Mouse (Mus musculus) layer of hippocampus, adult 8-10 months (tissue): Measurements from ENCODE around the gene Cpne5. TPM values are rescaled to one million over a fixed set of nuclear protein-coding genes. Genes with fewer than 3 reads are reported as not detected.
"Not testable (repeated sequence)": the region's sequence is repeated elsewhere in the genome, so short reads cannot be mapped to it uniquely, and the experiment has no call there.

Experiments
- DNase-seq, 2 experiments: peaks; one replicate each; pipeline ENCODE4 v3.0.0; 2022; ENCODE audit warnings: low spot score in 2 of 2
- total RNA-seq, 4 experiments: library from RNA; stranded (reverse); gene quantifications; 2 replicates each; pipeline ENCODE4 v1.2.4; 2022

The Cpne5 gene
- total RNA-seq, 4 experiments from 2014 or later = 26.5 to 35.8 (median 29.7) TPM

GRCm38 (mm10) chr17:29141577-29141976 lies 96.4 kb downstream of the Cpne5 start:
- DNase-seq = no peak

GRCm38 (mm10) chr17:29137906-29138305 lies 100.1 kb downstream of the Cpne5 start:
- no peak for DNase-seq

- peak; percentile 45 to 47 for DNase-seq
These were observed 101.7 kb downstream of the Cpne5 start for GRCm38 (mm10) chr17:29136236-29136635.

GRCm38 (mm10) chr17:29135066-29135465 lies 102.9 kb downstream of the Cpne5 start:
- DNase-seq = no peak

DNA sequence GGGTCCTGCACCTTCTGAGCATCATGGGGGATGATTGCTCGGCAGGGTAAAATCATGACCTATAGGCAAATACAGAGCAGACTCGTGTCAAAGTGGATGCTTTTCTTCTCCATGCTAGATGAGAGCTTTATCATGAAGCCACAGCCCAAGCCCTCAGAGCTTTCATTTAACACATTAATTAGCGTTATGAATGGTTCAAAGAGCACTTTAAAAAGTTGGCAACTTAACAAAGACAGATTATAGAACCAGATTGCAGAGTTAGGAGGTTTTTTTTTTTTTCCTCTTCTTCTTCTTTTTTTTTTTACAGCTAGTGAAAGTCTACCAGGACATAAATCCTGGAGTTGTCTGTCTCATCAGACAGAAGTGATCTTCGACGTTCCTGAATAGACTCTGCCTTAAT lies 108.6 kb downstream of the Cpne5 start:
- no peak for DNase-seq

- DNase-seq = no peak
These were observed 111.4 kb downstream of the Cpne5 start for GRCm38 (mm10) chr17:29126561-29126960.

GRCm38 (mm10) chr17:29123578-29124174 lies 114.3 kb downstream of the Cpne5 start:
- DNase-seq = no peak

DNA sequence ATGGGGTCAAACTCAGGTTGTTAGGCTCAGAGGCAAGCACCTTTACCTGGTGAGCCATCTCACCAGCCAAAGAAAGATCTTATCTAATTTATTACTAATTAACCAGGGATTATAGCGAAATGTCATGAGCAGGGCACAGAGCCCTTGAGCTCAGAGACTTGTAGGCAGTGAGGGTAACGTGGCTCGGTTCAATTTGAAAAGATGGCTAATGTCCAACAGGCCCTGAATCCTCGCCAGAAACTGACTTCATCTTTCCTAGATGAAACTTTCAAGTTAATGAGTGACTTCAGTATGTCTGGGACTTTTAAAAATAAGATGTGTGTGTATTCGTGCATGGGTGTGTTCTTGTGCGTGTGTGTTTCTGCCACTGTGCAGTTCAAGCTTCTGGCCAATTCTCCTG lies 115.2 kb downstream of the Cpne5 start:
- no peak for DNase-seq

DNA sequence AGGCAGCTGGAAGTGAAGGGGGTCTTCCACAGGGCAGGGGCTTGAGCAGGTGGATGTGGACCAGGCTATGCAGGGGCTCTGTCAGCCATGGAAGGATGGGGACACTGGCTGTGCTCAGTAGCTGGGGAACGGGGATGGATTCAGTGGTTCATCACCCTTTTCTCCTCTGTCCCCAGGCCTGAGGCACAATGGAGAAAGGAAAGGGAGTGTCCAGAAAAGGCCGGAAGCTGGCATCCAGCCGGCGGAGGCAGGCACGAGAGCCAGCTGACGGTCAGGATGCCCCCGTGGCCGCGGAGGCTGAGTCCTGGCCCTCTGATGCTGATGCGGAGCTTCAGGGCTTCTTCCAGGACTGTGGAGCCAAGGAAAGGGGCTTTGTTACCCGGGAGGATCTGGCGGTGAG lies 117.3 kb downstream of the Cpne5 start:
- no peak for DNase-seq

GRCm38 (mm10) chr17:29118057-29118456 lies 119.9 kb downstream of the Cpne5 start:
- no peak for DNase-seq

- no peak for DNase-seq
These were observed 120.8 kb downstream of the Cpne5 start for GRCm38 (mm10) chr17:29117006-29117648.

GRCm38 (mm10) chr17:29116023-29116422 lies 121.9 kb downstream of the Cpne5 start:
- no peak for DNase-seq

GRCm38 (mm10) chr17:29113591-29114352 lies 124.2 kb downstream of the Cpne5 start, which contains the start of gene Rab44:
Gene Rab44, plus strand, starts transcription at chr17:29114145.
- DNase-seq = no peak

DNA sequence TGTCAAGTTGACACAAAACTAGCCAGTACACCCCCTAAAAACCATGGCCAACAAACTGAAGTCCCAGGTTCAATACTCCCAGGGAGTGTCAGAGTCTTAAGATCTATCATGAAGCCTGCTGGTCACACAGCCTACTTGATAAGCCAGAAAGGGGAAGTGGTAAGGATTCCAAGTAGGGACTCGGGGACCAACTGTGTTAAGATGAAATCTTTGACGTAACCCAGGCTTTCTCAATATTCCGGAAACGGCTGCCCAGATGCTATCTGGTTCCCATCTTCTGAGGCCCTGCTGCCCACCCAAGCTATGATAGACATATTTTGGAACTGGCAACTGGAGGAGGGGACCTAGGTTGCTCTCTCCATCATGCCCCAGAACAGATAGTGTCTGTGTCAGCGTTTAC lies 126.6 kb downstream of the Cpne5 start:
- no peak for DNase-seq

DNA sequence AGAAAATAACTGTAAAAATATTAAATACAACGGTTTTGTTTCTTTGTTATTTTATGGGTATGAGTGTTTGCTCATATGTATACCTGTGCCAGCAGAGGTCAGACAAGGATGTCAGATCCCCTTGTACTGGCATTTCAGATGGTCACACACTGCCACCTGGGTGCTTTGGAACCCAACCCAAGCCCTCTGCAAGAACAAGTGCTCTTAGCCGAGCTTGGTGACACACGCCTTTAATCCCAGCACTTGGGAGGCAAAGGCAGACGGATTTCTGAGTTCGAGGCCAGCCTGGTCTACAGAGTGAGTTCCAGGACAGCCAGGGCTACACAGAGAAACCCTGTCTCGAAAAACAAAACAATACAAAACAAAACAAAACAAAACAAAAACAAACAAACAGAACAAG lies 127.6 kb downstream of the Cpne5 start:
- not testable (repeated sequence) for DNase-seq

Other genes starting within 250 kb of the Cpne5 start
- 10 to 100 TPM; 56.9 to 81.7 (median 64.5) TPM for gene Stk38, start 230.2 kb downstream of the Cpne5 start, total RNA-seq
- 100 to 1,000 TPM; 117 to 141 (median 132) TPM for gene Srsf3, start 205.5 kb downstream of the Cpne5 start, total RNA-seq
- 10 to 100 TPM in 1 of 4 experiments, 1 to 10 TPM in 3; 7.0 to 12.5 (median 8.8) TPM for gene Cdkn1a, start 147.2 kb downstream of the Cpne5 start, total RNA-seq
- gene Rab44, start 124.0 kb downstream of the Cpne5 start, total RNA-seq = under 1 TPM in 2 of 4 experiments, not detected in 2; 0.16 to 0.30 TPM
- 10 to 100 TPM; 16.1 to 18.5 (median 16.4) TPM for gene Ppil1, start 26.0 kb upstream of the Cpne5 start, total RNA-seq
- 100 to 1,000 TPM in 1 of 4 experiments, 10 to 100 TPM in 3; 85.3 to 108 (median 90.5) TPM for gene BC004004, start 30.6 kb upstream of the Cpne5 start, total RNA-seq
- gene Pi16, start 79.5 kb upstream of the Cpne5 start, total RNA-seq = 1 to 10 TPM in 2 of 4 experiments, under 1 TPM in 2; 0.83 to 1.3 (median 1.1) TPM
- 100 to 1,000 TPM; 562 to 622 (median 577) TPM for gene Mtch1, start 109.8 kb upstream of the Cpne5 start, total RNA-seq
- gene Fgd2, start 122.7 kb upstream of the Cpne5 start, total RNA-seq = 10 to 100 TPM in 2 of 4 experiments, 1 to 10 TPM in 2; 5.5 to 13.8 (median 10.3) TPM